Comparison of ENCODE assay signal across 8 mouse cellular contexts in the genomic region with DNA sequence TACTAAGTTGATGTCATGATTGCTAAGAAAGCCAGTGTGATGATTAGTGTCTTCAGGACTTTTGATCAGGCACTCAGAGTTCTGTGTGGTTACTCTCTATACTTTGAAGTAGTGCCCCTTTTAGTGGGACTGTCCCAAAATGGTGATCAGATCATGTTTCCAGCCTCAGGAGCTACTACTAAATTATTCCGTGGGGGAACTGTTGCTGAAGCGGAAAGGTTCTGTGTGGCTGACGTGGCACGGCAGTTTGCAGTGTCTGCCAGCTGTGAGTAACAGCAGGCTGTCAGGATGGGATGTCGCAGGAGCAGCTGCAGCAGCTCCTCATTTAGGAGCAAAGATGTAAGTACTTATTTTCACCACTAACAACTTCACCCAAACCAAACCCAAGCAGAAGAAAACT. TPM values are rescaled to one million over a fixed set of nuclear protein-coding genes. Genes with fewer than 3 reads are reported as not detected.
DNase-seq lines count a peak whose midpoint lies in the region; ATAC-seq lines count a peak whose summit lies in the region.

Gene Sec16b, plus strand, starts transcription at position 207 of the 400 bp plus-strand sequence.

- no peaks in the 10 kb centered on the region for H3K9me3 ChIP-seq in limb, embryonic 13.5 days

- H3K36me3 ChIP-seq in limb, embryonic 13.5 days: no peaks in the 10 kb centered on the region

- no peak within 1 kb of the TSS for H3K27ac ChIP-seq in limb, embryonic 13.5 days

- peak; percentile 57; the same call in 1 of the 2 replicates for ATAC-seq in limb, embryonic 13.5 days (ENCODE audit: low FRiP score, low read depth)
- no peak for ATAC-seq in erythroid progenitor cell, adult 5-6 weeks (replicated peaks; ENCODE audit: low FRiP score, poor library complexity, severe bottlenecking)

- peaks cover 8% of the 10 kb centered on the region; the same call in 1 of the 2 replicates for H3K27me3 ChIP-seq in limb, embryonic 13.5 days

- peak within 1 kb of the TSS; percentile 48 for H3K4me2 ChIP-seq in limb, embryonic 13.5 days (replicated peaks)

- peak; percentile 8 for DNase-seq in kidney, adult 11 months
- no peak for DNase-seq in kidney, adult 8-10 months
- DNase-seq in brain, adult 2 months (ENCODE audit: low read depth, low spot score): peak; percentile 65
- DNase-seq in heart, adult 9 months (ENCODE audit: low spot score in 2 of 2): peak; percentile 57 to 67
- no peak for DNase-seq in right cerebral cortex, adult 2 months (ENCODE audit: low spot score in 2 of 2)
- no peak for DNase-seq in layer of hippocampus, adult 9-10 months (ENCODE audit: low spot score)

- no peak within 1 kb of the TSS; the same call in 1 of the 2 replicates for H3K4me3 ChIP-seq in limb, embryonic 13.5 days

- H3K9ac ChIP-seq in limb, embryonic 13.5 days: no peak within 1 kb of the TSS

- peaks cover 21% of the 10 kb centered on the region for H3K4me1 ChIP-seq in limb, embryonic 13.5 days

- 11% methylated on average over 5 of the region's 5 CpGs for WGBS in limb, embryonic 13.5 days

RNA-seq across cellular contexts. Expression of gene Sec16b, which starts in this region (rescaled TPM):
- polyA plus RNA-seq in limb, embryonic 13.5 days (2015; fragmentation: Nextera tagmentation; extraction: Ambion mirVana): 2.9 and 3.4 TPM in 2 replicates
- total RNA-seq in erythroid progenitor cell, adult 5-6 weeks (2015; ENCODE audit: low replicate concordance): not detected in 2 replicates
- total RNA-seq in erythroid progenitor cell, adult 5-6 weeks (2017; ENCODE audit: low replicate concordance): 0.68 TPM in 1 of 2 replicates, not detected in the other

Comparison
In these comparisons a context has a peak if more than half of its experiments do, and no peak if none do; other contexts are left out.
1. DNase-seq: peak in kidney, adult 11 months (single experiment), brain, adult 2 months (single experiment) and heart, adult 9 months (2 of 2); none in kidney, adult 8-10 months (0 of 2), right cerebral cortex, adult 2 months (0 of 2) and layer of hippocampus, adult 9-10 months (single experiment).